Mouse (Mus musculus): Measurements from ENCODE around the gene Cage1.

DNA sequence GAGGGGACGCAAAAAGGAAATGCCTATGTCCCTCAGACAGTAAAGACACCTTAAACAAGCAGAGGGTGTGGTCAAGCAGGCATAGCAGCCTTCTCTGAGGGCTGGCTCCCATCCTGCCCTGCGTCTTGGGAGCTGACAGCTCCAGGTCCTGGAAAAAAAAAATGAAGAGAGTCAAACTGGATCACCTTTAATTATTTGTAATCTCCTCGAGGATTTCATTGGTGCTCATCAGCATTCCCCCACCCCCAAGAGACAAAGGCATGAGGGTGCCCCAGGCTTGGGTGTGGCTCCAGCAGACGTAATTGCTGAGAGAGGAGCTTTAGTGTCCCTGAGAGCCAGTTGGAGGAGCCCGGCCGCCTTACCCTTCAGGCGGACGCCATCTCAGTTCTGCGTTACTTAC, 43.1 kb upstream of the Cage1 start:
- TF ChIP-seq CTCF (IDR thresholded peaks at IDR 0.05; ENCODE audit: low read depth): no peak
- no peak for TF ChIP-seq EP300 (IDR thresholded peaks at IDR 0.05; ENCODE audit: low read depth)
